Mouse (Mus musculus): Measurements from ENCODE around the gene Pitx3. TPM values are rescaled to one million over a fixed set of nuclear protein-coding genes. Genes with fewer than 3 reads are reported as not detected.
"Not testable (repeated sequence)": the region's sequence is repeated elsewhere in the genome, so short reads cannot be mapped to it uniquely, and the experiment has no call there.

Gene Pitx3
- total RNA-seq, 2 experiments from 2014 or later: not detected

- DNase-seq (ENCODE audit: low spot score in 2 of 2): no peak
Measured at GRCm38 (mm10) chr19:46132577-46132976, 15.5 kb downstream of the Pitx3 start.

GRCm38 (mm10) chr19:46131694-46132525, 16.2 kb downstream of the Pitx3 start, which contains the start of gene Elovl3:
TSS of gene Elovl3 (plus strand) at chr19:46131897.
- no peak for DNase-seq (ENCODE audit: low spot score in 2 of 2)

- DNase-seq (ENCODE audit: low spot score in 2 of 2): no peak
Measured at GRCm38 (mm10) chr19:46131283-46131682, 16.8 kb downstream of the Pitx3 start.

- DNase-seq (ENCODE audit: low spot score in 2 of 2): not testable (repeated sequence)
Measured at GRCm38 (mm10) chr19:46129737-46130136, 18.4 kb downstream of the Pitx3 start.

- no peak for DNase-seq (ENCODE audit: low spot score in 2 of 2)
Measured at GRCm38 (mm10) chr19:46126301-46126700, 21.8 kb downstream of the Pitx3 start.

- DNase-seq (ENCODE audit: low spot score in 2 of 2): no peak
Measured at GRCm38 (mm10) chr19:46124651-46125050, 23.5 kb downstream of the Pitx3 start.

- no peak for DNase-seq (ENCODE audit: low spot score in 2 of 2)
Measured at GRCm38 (mm10) chr19:46123876-46124275, 24.2 kb downstream of the Pitx3 start.

GRCm38 (mm10) chr19:46120872-46121271, 27.3 kb downstream of the Pitx3 start:
- no peak for DNase-seq (ENCODE audit: low spot score in 2 of 2)

- no peak for DNase-seq (ENCODE audit: low spot score in 2 of 2)
Measured at GRCm38 (mm10) chr19:46119458-46119857, 28.7 kb downstream of the Pitx3 start.

- no peak for DNase-seq (ENCODE audit: low spot score in 2 of 2)
Measured at GRCm38 (mm10) chr19:46114617-46115016, 33.5 kb downstream of the Pitx3 start.

- DNase-seq (ENCODE audit: low spot score in 2 of 2): no peak
Measured at GRCm38 (mm10) chr19:46110781-46111180, 37.3 kb downstream of the Pitx3 start.

- no peak for DNase-seq (ENCODE audit: low spot score in 2 of 2)
Measured at GRCm38 (mm10) chr19:46110214-46110613, 37.9 kb downstream of the Pitx3 start.

GRCm38 (mm10) chr19:46104187-46104557, 44.0 kb downstream of the Pitx3 start:
- no peak for DNase-seq (ENCODE audit: low spot score in 2 of 2)

GRCm38 (mm10) chr19:46103437-46104186, 44.5 kb downstream of the Pitx3 start:
- DNase-seq (ENCODE audit: low spot score in 2 of 2): no peak

GRCm38 (mm10) chr19:46099561-46099960, 48.6 kb downstream of the Pitx3 start:
- DNase-seq (ENCODE audit: low spot score in 2 of 2): no peak

- DNase-seq (ENCODE audit: low spot score in 2 of 2): no peak
Measured at GRCm38 (mm10) chr19:46096396-46096795, 51.7 kb downstream of the Pitx3 start.

- peak in 1 of 2 experiments; percentile 42 for DNase-seq (ENCODE audit: low spot score in 2 of 2)
Measured at GRCm38 (mm10) chr19:46095291-46095690, 52.8 kb downstream of the Pitx3 start.

- no peak for DNase-seq (ENCODE audit: low spot score in 2 of 2)
Measured at GRCm38 (mm10) chr19:46094144-46094543, 54.0 kb downstream of the Pitx3 start.

GRCm38 (mm10) chr19:46091641-46092040, 56.5 kb downstream of the Pitx3 start:
- DNase-seq (ENCODE audit: low spot score in 2 of 2): no peak

GRCm38 (mm10) chr19:46087871-46088270, 60.3 kb downstream of the Pitx3 start:
- no peak for DNase-seq (ENCODE audit: low spot score in 2 of 2)

- peak; percentile 64 to 67 for DNase-seq (ENCODE audit: low spot score in 2 of 2)
Measured at GRCm38 (mm10) chr19:46086337-46086736, 61.8 kb downstream of the Pitx3 start.

Measured in left cerebral cortex, adult 18-20 months (tissue).